Mouse (Mus musculus) adrenal gland, adult 18-20 months (tissue): ENCODE data around the gene Lgals2. TPM values are rescaled to one million over a fixed set of nuclear protein-coding genes. Genes with fewer than 3 reads are reported as not detected.
"Not testable (repeated sequence)": the region's sequence is repeated elsewhere in the genome, so short reads cannot be mapped to it uniquely, and the experiment has no call there.

Source experiments
- DNase-seq, 2 experiments: peaks; one replicate each; pipeline ENCODE4 v3.0.0; 2021 to 2022; ENCODE audit warnings: low spot score in 2 of 2
- long read RNA-seq, 2 experiments: library from polyadenylated mRNA; stranded (forward); transcript quantifications; one replicate each; pipeline ENCODE4 v2.0.0; 2021
- total RNA-seq, 2 experiments: library from RNA; stranded (reverse); gene quantifications; 1 replicate in 1 of 2; 2 replicates in 1 of 2; pipeline ENCODE4 v1.2.3; 2021

Gene Lgals2
- total RNA-seq = under 1 TPM in 1 of 2 experiments, not detected in 1; 0.54 TPM
- long read RNA-seq, experiment 1 = 0 reads
- long read RNA-seq, experiment 2, partial matches to known transcripts = 1 of 2 reads
- long read RNA-seq, experiment 2, other reads (novel, unspliced or antisense) = 1 of 2 reads

- no peak for DNase-seq
Observed at GRCm38 (mm10) chr15:78855303-78855965, at the start of gene Lgals2. Gene Lgals2 (minus strand): TSS chr15:78855529.

- peak; percentile 83 to 87 for DNase-seq
Observed at GRCm38 (mm10) chr15:78903243-78903642, 47.9 kb upstream of the Lgals2 start.

GRCm38 (mm10) chr15:78901422-78901789, 46.1 kb upstream of the Lgals2 start:
- DNase-seq = no peak

GRCm38 (mm10) chr15:78900585-78901421, 45.5 kb upstream of the Lgals2 start:
- DNase-seq = no peak

- DNase-seq = peak; percentile 37 to 67
Observed at GRCm38 (mm10) chr15:78899740-78900584, 44.6 kb upstream of the Lgals2 start, which contains the start of gene Sh3bp1. Gene Sh3bp1 (plus strand): TSS chr15:78899768.

- DNase-seq = no peak
Observed at GRCm38 (mm10) chr15:78899409-78899739, 44.0 kb upstream of the Lgals2 start, which contains the start of gene Gm49510. Gene Gm49510 (plus strand): TSS chr15:78899667.

- DNase-seq = no peak
Observed at GRCm38 (mm10) chr15:78898507-78899001, 43.2 kb upstream of the Lgals2 start.

- DNase-seq = no peak
Observed at GRCm38 (mm10) chr15:78897488-78897887, 42.2 kb upstream of the Lgals2 start.

GRCm38 (mm10) chr15:78896149-78896548, 40.8 kb upstream of the Lgals2 start:
- DNase-seq = no peak

- DNase-seq = no peak
Observed at GRCm38 (mm10) chr15:78895741-78896140, 40.4 kb upstream of the Lgals2 start.

- no peak for DNase-seq
Observed at GRCm38 (mm10) chr15:78894726-78895125, 39.4 kb upstream of the Lgals2 start.

- DNase-seq = no peak
Observed at GRCm38 (mm10) chr15:78892440-78892839, 37.1 kb upstream of the Lgals2 start.

- DNase-seq = no peak
Observed at GRCm38 (mm10) chr15:78889401-78889853, 34.1 kb upstream of the Lgals2 start.

GRCm38 (mm10) chr15:78881828-78882227, 26.5 kb upstream of the Lgals2 start:
- DNase-seq = no peak

GRCm38 (mm10) chr15:78880432-78880831, 25.1 kb upstream of the Lgals2 start:
- DNase-seq = no peak

- DNase-seq = not testable (repeated sequence)
Observed at GRCm38 (mm10) chr15:78878792-78879516, 23.6 kb upstream of the Lgals2 start.

GRCm38 (mm10) chr15:78877810-78878390, 22.6 kb upstream of the Lgals2 start:
- DNase-seq = no peak

GRCm38 (mm10) chr15:78876991-78877809, 21.9 kb upstream of the Lgals2 start, which contains the start of gene Gga1:
Gene Gga1 (plus strand): TSS chr15:78877190.
- peak; percentile 81 to 88 for DNase-seq

- peak; percentile 67 to 71 for DNase-seq
Observed at GRCm38 (mm10) chr15:78876258-78876696, 20.9 kb upstream of the Lgals2 start.
